Mouse (Mus musculus) embryonic facial prominence, embryonic 15.5 days (tissue): Measurements from ENCODE around the gene Fancm. TPM values are rescaled to one million over a fixed set of nuclear protein-coding genes. Genes with fewer than 3 reads are reported as not detected.
"Not testable (repeated sequence)": the region's sequence is repeated elsewhere in the genome, so short reads cannot be mapped to it uniquely, and the experiment has no call there.

Source experiments
- ATAC-seq: fragments of 200-750 bp; cut with Nextera tagmentation; 2 replicates; pipeline ENCODE4 v1.8.0; 2017; ENCODE audit warnings: low read depth, moderate TSS enrichment; ENCODE audit not compliant: insufficient number of reproducible peaks, low FRiP score, low TSS enrichment
- H3K27ac ChIP-seq: fragments of 300-500 bp; sonication (generic); replicated peaks from 2 replicates; pipeline ENCODE4 v1.5.1; 2015; ENCODE audit warnings: mild to moderate bottlenecking, inconsistent platforms
- H3K27me3 ChIP-seq: fragments of 300-500 bp; sonication (generic); 2 replicates; pipeline ENCODE4 v1.6.1; 2015; ENCODE audit warnings: inconsistent platforms
- H3K36me3 ChIP-seq: fragments of 300-500 bp; sonication (generic); 2 replicates; pipeline ENCODE4 v1.6.1; 2015; ENCODE audit warnings: mild to moderate bottlenecking, inconsistent platforms
- H3K4me1 ChIP-seq: fragments of 300-500 bp; sonication (generic); 2 replicates; pipeline ENCODE4 v1.6.1; 2015; ENCODE audit warnings: inconsistent platforms
- H3K4me2 ChIP-seq: fragments of 300-500 bp; sonication (generic); replicated peaks from 2 replicates; pipeline ENCODE4 v1.6.1; 2015; ENCODE audit warnings: mild to moderate bottlenecking, inconsistent platforms
- H3K4me3 ChIP-seq: fragments of 300-500 bp; sonication (generic); replicated peaks from 2 replicates; pipeline ENCODE4 v1.5.1; 2015; ENCODE audit warnings: mild to moderate bottlenecking, inconsistent platforms
- H3K9ac ChIP-seq: fragments of 300-500 bp; sonication (generic); 2 replicates; pipeline ENCODE4 v1.6.1; 2015; ENCODE audit warnings: inconsistent platforms
- H3K9me3 ChIP-seq: fragments of 300-500 bp; sonication (generic); replicated peaks from 2 replicates; pipeline ENCODE4 v1.6.1; 2016; ENCODE audit warnings: inconsistent platforms
- WGBS: fragments of 180-500 bp; shearing (Covaris S2); methylation state at CpG from one replicate; pipeline ENCODE4 v1.1.7; 2015; 5-methylcytosine and 5-hydroxymethylcytosine counted together
- polyA plus RNA-seq: library from polyadenylated mRNA; unstranded; fragments of >200 nt; fragmentation: Nextera tagmentation; extraction: Ambion mirVana; gene quantifications from 2 replicates; pipeline ENCODE4 v1.2.1, GENCODE M21; 2015

Fancm gene
- polyA plus RNA-seq, 1 experiment from 2014 or later: 7.7 TPM

DNA sequence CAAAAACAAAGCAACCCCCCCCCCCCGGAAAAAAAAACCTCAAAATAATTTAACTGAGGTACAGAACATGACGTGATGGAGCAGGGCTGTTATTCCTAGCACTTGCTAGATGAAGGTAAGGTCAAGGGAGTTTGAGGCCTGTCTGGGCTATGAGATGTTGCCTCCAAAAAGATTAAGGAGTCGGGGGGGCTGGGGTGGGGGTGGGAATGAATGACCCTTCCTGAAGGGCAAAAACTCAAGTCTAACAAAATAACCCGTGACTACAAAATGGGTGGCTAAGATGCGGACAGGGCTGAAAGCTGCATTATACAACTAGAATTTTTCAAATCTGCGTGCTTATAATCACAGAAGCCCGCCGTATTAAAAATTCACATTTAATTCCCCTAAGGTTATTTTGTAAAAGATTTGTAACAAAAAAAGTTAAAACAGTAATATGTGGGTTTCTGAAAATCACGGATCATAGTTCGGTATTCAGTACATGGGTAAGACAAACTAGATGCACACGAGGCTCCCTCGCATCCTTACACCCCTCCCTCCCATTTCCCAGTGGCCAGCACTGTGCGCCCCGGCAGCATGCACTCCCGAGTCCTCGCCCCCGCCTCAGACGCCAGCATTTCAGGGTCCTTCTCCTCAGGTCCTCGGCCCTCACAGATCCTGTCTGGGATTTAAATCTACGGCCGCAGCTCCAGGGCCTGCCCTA, 2.3 kb upstream of the Fancm start:
- peaks cover 21% of the 10 kb centered on the region for H3K4me1 ChIP-seq
- H3K27me3 ChIP-seq: no peaks in the 10 kb centered on the region
- peaks cover 11% of the 10 kb centered on the region for H3K36me3 ChIP-seq
- H3K27ac ChIP-seq: peak overlapping the region; percentile 92
- peak overlapping the region; percentile 69 for H3K4me3 ChIP-seq
- peak overlapping the region; percentile 62 for H3K9ac ChIP-seq
- ATAC-seq: peak; percentile 59
- H3K4me2 ChIP-seq: peak overlapping the region; percentile 78
- 2% methylated on average over 21 of the region's 21 CpGs for WGBS
- no peaks in the 10 kb centered on the region for H3K9me3 ChIP-seq

DNA sequence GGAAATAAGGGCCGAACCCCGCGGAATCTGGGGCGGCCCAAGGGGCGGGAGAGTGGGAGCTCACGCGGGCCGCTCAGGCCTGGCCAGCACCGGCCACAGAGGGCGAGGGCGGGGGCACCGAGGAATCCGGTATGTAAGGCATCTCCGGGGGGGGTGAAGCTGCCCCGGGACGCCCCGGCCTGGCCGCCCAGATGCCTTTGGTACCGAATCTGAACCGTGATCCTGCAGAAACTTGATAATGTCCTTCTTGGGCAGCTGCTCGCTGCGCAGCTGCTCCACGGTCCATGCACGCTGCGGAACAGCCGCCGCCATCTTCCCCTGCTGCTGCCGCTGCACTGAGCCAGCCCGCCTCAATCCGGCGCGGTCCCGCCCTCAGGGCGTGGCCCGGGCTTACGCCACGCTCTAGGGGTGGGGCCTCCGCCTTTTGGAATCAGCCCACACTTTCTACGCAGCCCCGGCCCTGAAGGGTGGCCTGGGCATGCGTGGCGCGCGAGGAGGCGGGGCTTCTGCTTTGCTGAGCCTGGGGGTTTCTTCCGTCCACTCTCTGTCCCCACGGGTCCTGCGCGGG, 1.7 kb upstream of the Fancm start, which contains the start of gene Fkbp3:
Fkbp3 (minus strand) TSS at position 397 of the 568 bp plus-strand sequence.
- Histone ChIP-seq H3K4me1 (peaks cover 21% of the 10 kb centered on the region), H3K27ac (peak within 1 kb of the TSS; percentile 92), H3K9ac (peak within 1 kb of the TSS; percentile 62), H3K4me3 (peak within 1 kb of the TSS; percentile 69), H3K9me3 (no peaks in the 10 kb centered on the region), H3K36me3 (peaks cover 7% of the 10 kb centered on the region), H3K4me2 (peak within 1 kb of the TSS; percentile 78), H3K27me3 (no peaks in the 10 kb centered on the region)
- ATAC-seq: peak; percentile 100
- WGBS: under 1% methylated on average over 49 of the region's 49 CpGs

- Histone ChIP-seq H3K36me3 (0 out of 2 replicates have a peak, but pooled peaks cover 2% of the 10 kb centered on the region), H3K27me3 (no peaks in the 10 kb centered on the region), H3K9ac (no peak overlapping the region), H3K27ac (peak overlapping the region; percentile 92), H3K4me2 (peak overlapping the region; percentile 78), H3K4me3 (peak overlapping the region; percentile 69), H3K4me1 (peaks cover 21% of the 10 kb centered on the region), H3K9me3 (no peaks in the 10 kb centered on the region)
- 30% methylated on average over 7 of the region's 7 CpGs for whole genome bisulfite sequencing
- ATAC-seq: no peak
These were observed 752 bp upstream of the Fancm start for GRCm38 (mm10) chr12:65074651-65075050.

DNA sequence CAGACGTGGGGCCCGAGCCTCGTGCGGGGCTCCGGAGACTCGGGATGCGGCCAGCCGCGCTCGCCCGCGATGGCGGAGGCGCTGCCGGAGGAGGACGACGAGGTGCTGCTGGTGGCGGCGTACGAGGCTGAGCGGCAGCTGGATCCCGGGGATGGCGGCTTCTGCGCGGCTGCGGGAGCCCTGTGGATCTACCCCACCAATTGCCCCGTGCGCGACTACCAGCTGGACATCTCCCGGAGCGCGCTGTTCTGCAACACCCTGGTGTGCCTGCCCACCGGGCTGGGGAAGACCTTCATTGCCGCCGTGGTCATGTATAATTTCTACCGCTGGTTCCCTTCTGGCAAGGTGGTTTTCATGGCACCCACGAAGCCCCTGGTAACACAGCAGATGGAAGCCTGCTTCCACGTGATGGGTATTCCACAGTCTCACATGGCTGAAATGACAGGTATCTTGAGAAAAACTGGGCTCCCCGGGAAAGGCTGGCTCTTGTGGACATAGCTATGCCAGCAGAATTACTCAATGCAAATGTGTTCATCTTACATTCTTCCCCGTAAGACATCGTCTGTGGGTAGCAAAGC, 419 bp downstream of the Fancm start:
- under 1% methylated on average over 41 of the region's 41 CpGs for WGBS
- H3K4me2 ChIP-seq: peak overlapping the region; percentile 78
- ATAC-seq: no peak

GRCm38 (mm10) chr12:65076906-65077305, 1.5 kb downstream of the Fancm start:
- H3K4me2 ChIP-seq: peak overlapping the region; percentile 78
- 0 out of 2 replicates have a peak, but pooled peaks cover 2% of the 10 kb centered on the region for H3K36me3 ChIP-seq
- H3K27me3 ChIP-seq: no peaks in the 10 kb centered on the region
- H3K4me1 ChIP-seq: peaks cover 21% of the 10 kb centered on the region
- no peak overlapping the region for H3K27ac ChIP-seq
- no peak overlapping the region for H3K9ac ChIP-seq
- H3K4me3 ChIP-seq: peak overlapping the region; percentile 69
- no peak for ATAC-seq
- WGBS: 78% methylated on average over 9 of the region's 9 CpGs
- H3K9me3 ChIP-seq: no peaks in the 10 kb centered on the region

More for the DNA sequence above, 419 bp downstream of the Fancm start:
- Histone ChIP-seq H3K36me3 (0 out of 2 replicates have a peak, but pooled peaks cover 2% of the 10 kb centered on the region), H3K4me3 (peak overlapping the region; percentile 69), H3K9ac (peak overlapping the region; percentile 62), H3K27ac (peak overlapping the region; percentile 92), H3K9me3 (no peaks in the 10 kb centered on the region), H3K4me1 (peaks cover 21% of the 10 kb centered on the region), H3K27me3 (no peaks in the 10 kb centered on the region)

DNA sequence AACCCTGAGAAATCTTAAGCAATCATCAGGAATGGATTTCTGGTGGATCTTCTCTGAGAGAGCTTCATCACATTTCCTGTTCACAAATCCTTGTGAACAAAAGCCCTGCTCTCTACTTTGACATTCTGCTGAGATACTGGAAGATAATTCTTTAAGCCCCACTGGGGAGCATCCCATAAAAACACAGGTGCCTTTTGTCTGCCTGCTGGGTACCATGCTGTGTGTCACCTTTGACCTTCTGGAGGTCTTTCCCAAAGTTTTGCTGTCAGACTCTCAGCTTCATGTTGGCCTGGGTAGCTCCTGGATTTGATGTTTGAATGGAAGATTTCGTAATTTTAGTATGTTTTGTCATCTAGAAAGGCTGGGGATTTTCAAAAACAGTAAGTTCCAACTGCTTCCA, 33.3 kb downstream of the Fancm start:
- H3K27me3 ChIP-seq: no peaks in the 10 kb centered on the region
- no peak overlapping the region for H3K4me3 ChIP-seq
- WGBS: 84% methylated on average over 1 of the region's 1 CpGs
- H3K9me3 ChIP-seq: no peaks in the 10 kb centered on the region
- no peak for ATAC-seq
- no peak overlapping the region for H3K27ac ChIP-seq
- peaks cover 26% of the 10 kb centered on the region for H3K36me3 ChIP-seq
- no peaks in the 10 kb centered on the region for H3K4me1 ChIP-seq
- H3K9ac ChIP-seq: no peak overlapping the region
- H3K4me2 ChIP-seq: no peak overlapping the region

DNA sequence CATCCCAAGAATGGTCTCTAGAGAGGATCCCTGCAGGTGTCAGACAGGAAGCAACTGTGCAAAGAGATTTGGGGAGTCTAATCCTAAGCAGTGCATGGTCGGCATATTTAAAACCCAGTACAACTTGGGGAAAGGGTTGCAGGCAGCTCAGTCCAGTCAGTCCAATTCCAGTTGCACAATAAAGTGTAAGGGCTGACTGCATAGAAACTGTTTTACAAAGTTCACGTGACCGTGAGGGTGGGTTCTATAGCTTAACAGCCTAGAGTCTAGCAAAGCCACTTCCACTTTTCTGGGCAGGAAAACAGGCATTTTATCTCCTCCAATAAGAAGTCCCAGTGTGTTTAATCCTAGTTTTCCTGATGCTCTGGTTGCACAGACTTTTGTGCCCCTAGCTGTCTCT, 36.1 kb downstream of the Fancm start:
- H3K4me2 ChIP-seq: no peak overlapping the region
- H3K36me3 ChIP-seq: peaks cover 17% of the 10 kb centered on the region
- 81% methylated on average over 3 of the region's 3 CpGs for WGBS
- no peaks in the 10 kb centered on the region for H3K27me3 ChIP-seq
- H3K9ac ChIP-seq: no peak overlapping the region
- no peak overlapping the region for H3K27ac ChIP-seq
- H3K4me1 ChIP-seq: no peaks in the 10 kb centered on the region
- H3K4me3 ChIP-seq: no peak overlapping the region
- ATAC-seq: no peak
- no peaks in the 10 kb centered on the region for H3K9me3 ChIP-seq

DNA sequence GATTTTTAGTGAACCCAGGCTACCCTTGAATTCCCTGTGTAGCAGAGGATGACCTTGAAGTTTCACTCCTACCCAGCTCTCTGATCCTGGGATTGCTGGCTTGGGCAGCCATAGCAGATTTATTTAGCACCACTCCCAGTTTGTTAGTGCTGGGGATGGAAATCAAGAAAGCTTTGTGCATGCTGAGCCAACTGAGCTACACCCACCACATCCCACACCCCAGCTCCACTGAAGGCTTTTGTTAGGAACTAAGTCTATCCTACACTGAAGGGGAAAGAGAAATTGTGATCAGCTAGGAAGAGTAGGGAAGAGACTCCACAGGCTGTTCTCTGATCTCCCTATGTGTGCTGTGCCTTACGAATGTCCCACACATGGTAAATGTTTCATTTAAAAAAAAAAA, 37.4 kb downstream of the Fancm start:
- WGBS: 90% methylated on average over 1 of the region's 1 CpGs
- H3K4me3 ChIP-seq: no peak overlapping the region
- H3K4me1 ChIP-seq: no peaks in the 10 kb centered on the region
- H3K27ac ChIP-seq: no peak overlapping the region
- ATAC-seq: no peak
- no peak overlapping the region for H3K9ac ChIP-seq
- H3K9me3 ChIP-seq: no peaks in the 10 kb centered on the region
- H3K36me3 ChIP-seq: peaks cover 15% of the 10 kb centered on the region
- H3K4me2 ChIP-seq: no peak overlapping the region
- no peaks in the 10 kb centered on the region for H3K27me3 ChIP-seq

DNA sequence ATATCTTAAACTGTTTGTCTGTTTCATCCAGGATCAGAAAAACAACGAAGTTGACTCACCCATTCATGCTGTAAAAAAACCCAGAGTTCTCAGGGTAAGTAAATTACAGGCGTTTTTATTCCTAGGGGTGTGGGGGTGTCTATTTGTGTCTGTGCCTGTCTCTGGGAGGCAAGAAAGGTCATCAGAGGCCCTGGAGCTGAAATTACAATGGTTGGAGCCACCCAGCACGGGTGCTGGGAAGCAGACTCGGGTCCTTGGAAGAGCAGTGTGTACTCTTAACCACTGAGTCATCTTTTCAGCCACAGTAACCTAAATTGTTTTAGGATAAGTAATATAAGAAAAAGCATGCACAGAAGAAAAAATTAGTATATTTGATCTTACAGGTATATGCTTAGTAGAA, 38.5 kb downstream of the Fancm start:
- no peak overlapping the region for H3K4me3 ChIP-seq
- no peak overlapping the region for H3K9ac ChIP-seq
- no peaks in the 10 kb centered on the region for H3K4me1 ChIP-seq
- no peaks in the 10 kb centered on the region for H3K9me3 ChIP-seq
- H3K36me3 ChIP-seq: peaks cover 18% of the 10 kb centered on the region
- H3K27ac ChIP-seq: no peak overlapping the region
- ATAC-seq: no peak
- no peak overlapping the region for H3K4me2 ChIP-seq
- 91% methylated on average over 4 of the region's 4 CpGs for WGBS
- H3K27me3 ChIP-seq: no peaks in the 10 kb centered on the region

GRCm38 (mm10) chr12:65114978-65115377, 39.6 kb downstream of the Fancm start:
- not testable (repeated sequence) for ATAC-seq, H3K27ac ChIP-seq, H3K27me3 ChIP-seq, H3K4me2 ChIP-seq, H3K9ac ChIP-seq, H3K4me3 ChIP-seq, H3K4me1 ChIP-seq, H3K9me3 ChIP-seq
- H3K36me3 ChIP-seq: peaks cover 18% of the 10 kb centered on the region
- WGBS: 93% methylated on average over 3 of the region's 3 CpGs

- peaks cover 20% of the 10 kb centered on the region for H3K36me3 ChIP-seq
- H3K4me3 ChIP-seq: no peak overlapping the region
- no peak for ATAC-seq
- no peaks in the 10 kb centered on the region for H3K27me3 ChIP-seq
- no peaks in the 10 kb centered on the region for H3K9me3 ChIP-seq
- no peak overlapping the region for H3K9ac ChIP-seq
- H3K4me1 ChIP-seq: no peaks in the 10 kb centered on the region
- 82% methylated on average over 7 of the region's 7 CpGs for WGBS
- H3K4me2 ChIP-seq: no peak overlapping the region
- H3K27ac ChIP-seq: no peak overlapping the region
These were observed 43.6 kb downstream of the Fancm start for GRCm38 (mm10) chr12:65118968-65119367.
